Mouse (Mus musculus): Measurements from ENCODE around the gene Gm49027. TPM values are rescaled to one million over a fixed set of nuclear protein-coding genes. Genes with fewer than 3 reads are reported as not detected.

Gene Gm49027
- 0.73 and 0.92 TPM in 2 replicates for polyA plus RNA-seq (2015; fragmentation: Nextera tagmentation; extraction: Ambion mirVana)

DNA sequence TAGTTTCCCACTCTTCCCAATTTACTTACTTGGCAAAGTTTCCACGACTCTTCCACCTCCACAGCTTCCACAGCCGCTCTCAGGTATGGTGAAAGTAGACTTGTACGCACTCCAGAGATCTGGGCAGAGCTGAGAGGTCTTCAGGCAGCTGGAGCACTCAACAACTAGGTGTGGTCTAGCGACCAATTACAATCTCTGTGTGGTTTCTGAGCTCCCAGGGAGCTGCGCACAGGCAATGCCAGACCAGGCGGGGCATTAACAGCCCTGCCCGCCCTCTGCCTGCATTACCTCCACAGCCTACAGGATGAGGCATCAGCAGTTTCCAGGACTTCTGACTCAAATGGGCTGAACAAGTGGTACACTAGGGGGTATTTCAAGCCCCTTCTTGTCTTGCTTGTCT lies at the start of gene Gm49027:
Gene Gm49027 (minus strand): TSS at position 208 of the 400 bp plus-strand sequence.
- H3K4me2 ChIP-seq (ENCODE audit: low read length), result peak within 1 kb of the TSS; percentile 91
- peaks cover 17% of the 10 kb centered on the region for H3K36me3 ChIP-seq (ENCODE audit: control insufficient read depth, insufficient read depth, low read length)
- peak within 1 kb of the TSS; percentile 82 for H3K9ac ChIP-seq (ENCODE audit: low read depth, low read length)
- peaks cover 16% of the 10 kb centered on the region for H3K4me1 ChIP-seq (ENCODE audit: control insufficient read depth, insufficient read depth, low read length)
- 89% methylated on average over 7 of the region's 7 CpGs for WGBS
- peak within 1 kb of the TSS; percentile 61 for H3K27ac ChIP-seq (ENCODE audit: low read length)
- no peaks in the 10 kb centered on the region for H3K9me3 ChIP-seq (replicated peaks; ENCODE audit: control insufficient read depth, low read length, poor library complexity, severe bottlenecking)
- H3K27me3 ChIP-seq (ENCODE audit: control insufficient read depth, insufficient read depth, low read depth, low read length), result no peaks in the 10 kb centered on the region
- H3K4me3 ChIP-seq (ENCODE audit: low read depth, low read length), result peak within 1 kb of the TSS; percentile 93
- no peak for ATAC-seq

DNA sequence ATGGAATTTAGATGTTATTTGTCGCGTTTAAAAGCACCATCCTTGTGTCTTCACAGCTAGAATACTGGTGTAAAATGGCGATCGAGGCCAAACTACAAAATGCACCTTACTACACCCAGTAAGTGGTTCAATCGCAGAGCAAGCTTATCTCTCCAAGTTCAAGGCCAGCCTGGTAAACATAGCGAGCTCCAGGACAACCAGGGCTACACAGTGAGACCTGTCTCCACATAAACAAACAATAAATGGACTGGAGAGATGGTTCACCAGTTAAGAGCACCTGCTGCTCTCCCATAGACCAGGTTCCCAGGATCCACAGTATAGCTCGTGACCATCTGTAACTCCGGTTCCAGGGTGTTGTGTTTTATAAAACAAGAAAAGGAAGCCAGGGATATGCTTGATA lies 48.1 kb upstream of the Gm49027 start:
- ATAC-seq, result 0 out of 2 replicates have a peak, but pooled peaks have one; percentile 4
- Histone ChIP-seq H3K4me1 (ENCODE audit: control insufficient read depth, insufficient read depth, low read length) (peaks cover 10% of the 10 kb centered on the region), H3K9me3 (replicated peaks; ENCODE audit: control insufficient read depth, low read length, poor library complexity, severe bottlenecking) (no peaks in the 10 kb centered on the region), H3K4me3 (ENCODE audit: low read depth, low read length) (peak overlapping the region; percentile 92), H3K27me3 (ENCODE audit: control insufficient read depth, insufficient read depth, low read depth, low read length) (no peaks in the 10 kb centered on the region), H3K27ac (ENCODE audit: low read length) (no peak overlapping the region), H3K9ac (ENCODE audit: low read depth, low read length) (peak overlapping the region; percentile 30; the same call in 1 of the 2 replicates), H3K36me3 (ENCODE audit: control insufficient read depth, insufficient read depth, low read length) (peaks cover 14% of the 10 kb centered on the region; the same call in 1 of the 2 replicates), H3K4me2 (ENCODE audit: low read length) (peak overlapping the region; percentile 49)
- WGBS, result 70% methylated on average over 8 of the region's 8 CpGs

DNA sequence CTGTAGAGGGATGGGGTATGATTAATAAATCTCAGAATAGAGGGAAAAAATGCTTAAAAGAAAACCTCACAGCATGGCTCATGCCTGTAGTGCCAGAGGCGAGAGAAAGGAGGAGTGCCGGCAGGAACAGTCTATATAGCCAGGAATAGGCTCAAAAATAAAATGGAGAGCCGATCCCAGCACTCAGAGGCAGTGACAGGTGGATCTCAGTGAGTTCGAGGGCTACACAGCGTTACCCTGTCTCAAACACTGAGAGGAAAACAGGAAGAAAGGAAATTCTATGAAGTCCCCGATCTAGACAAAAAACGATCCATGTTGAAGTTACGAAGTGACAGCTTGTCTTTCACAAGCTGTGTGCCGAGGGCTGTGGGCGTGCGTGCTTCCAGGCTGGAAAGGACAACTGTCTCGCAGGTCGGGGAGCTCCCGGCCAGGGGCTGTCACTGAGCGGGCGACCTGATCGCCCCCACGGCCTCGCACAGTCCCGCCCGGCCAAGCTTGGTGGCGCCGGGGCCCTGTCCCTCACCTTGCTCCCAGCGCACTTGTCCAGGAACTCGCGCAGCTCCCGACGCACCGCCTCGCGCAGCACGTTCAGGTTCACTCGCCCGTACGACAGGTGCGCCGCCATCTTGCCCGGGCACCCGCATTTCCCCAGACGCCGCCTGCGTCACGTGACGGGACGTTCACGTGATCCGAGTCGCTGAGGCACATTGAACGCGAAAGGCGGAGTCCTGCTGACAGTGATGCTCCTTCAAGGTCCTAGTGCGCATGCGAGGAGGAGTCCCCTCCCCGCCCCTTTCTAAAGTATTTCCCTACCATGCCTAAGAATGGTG lies 47.3 kb upstream of the Gm49027 start, which contains the start of gene Vps33a:
Gene Vps33a (minus strand): TSS at position 682 of the 830 bp plus-strand sequence.
- under 1% methylated on average over 54 of the region's 54 CpGs for WGBS
- H3K4me3 ChIP-seq (ENCODE audit: low read depth, low read length), result peak within 1 kb of the TSS; percentile 92

DNA sequence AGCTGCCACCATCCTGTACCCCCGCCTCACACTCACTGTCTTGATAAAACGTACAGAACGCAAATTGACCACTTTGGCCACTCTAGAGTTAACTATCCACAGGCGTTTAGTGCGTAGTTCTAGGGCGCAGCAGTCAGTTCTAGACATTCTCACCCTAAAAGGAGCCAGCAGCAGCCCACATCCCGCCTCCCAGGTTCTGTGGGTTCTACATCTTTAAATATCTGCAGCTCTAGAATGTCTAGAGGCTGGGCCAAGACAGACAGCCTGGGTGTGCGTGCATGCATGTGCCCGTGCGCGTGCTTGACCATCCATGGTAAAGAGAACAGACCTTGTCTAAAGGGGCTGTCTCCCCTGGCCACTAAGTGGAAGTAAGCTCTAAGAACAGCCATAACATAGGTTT lies 35.8 kb upstream of the Gm49027 start:
- H3K9me3 ChIP-seq (replicated peaks; ENCODE audit: control insufficient read depth, low read length, poor library complexity, severe bottlenecking), result no peaks in the 10 kb centered on the region
- no peak overlapping the region for H3K4me2 ChIP-seq (ENCODE audit: low read length)
- peaks cover 37% of the 10 kb centered on the region for H3K36me3 ChIP-seq (ENCODE audit: control insufficient read depth, insufficient read depth, low read length)
- no peaks in the 10 kb centered on the region for H3K27me3 ChIP-seq (ENCODE audit: control insufficient read depth, insufficient read depth, low read depth, low read length)
- H3K4me1 ChIP-seq (ENCODE audit: control insufficient read depth, insufficient read depth, low read length), result no peaks in the 10 kb centered on the region
- no peak overlapping the region for H3K27ac ChIP-seq (ENCODE audit: low read length)
- H3K4me3 ChIP-seq (ENCODE audit: low read depth, low read length), result no peak overlapping the region
- no peak overlapping the region for H3K9ac ChIP-seq (ENCODE audit: low read depth, low read length)
- 95% methylated on average over 11 of the region's 11 CpGs for WGBS
- ATAC-seq, result no peak

More for the DNA sequence above, 47.3 kb upstream of the Gm49027 start, which contains the start of gene Vps33a:
- Histone ChIP-seq H3K27ac (ENCODE audit: low read length) (peak within 1 kb of the TSS; percentile 86), H3K9ac (ENCODE audit: low read depth, low read length) (peak within 1 kb of the TSS; percentile 90), H3K27me3 (ENCODE audit: control insufficient read depth, insufficient read depth, low read depth, low read length) (no peaks in the 10 kb centered on the region), H3K9me3 (replicated peaks; ENCODE audit: control insufficient read depth, low read length, poor library complexity, severe bottlenecking) (no peaks in the 10 kb centered on the region), H3K36me3 (ENCODE audit: control insufficient read depth, insufficient read depth, low read length) (peaks cover 10% of the 10 kb centered on the region; the same call in 1 of the 2 replicates), H3K4me2 (ENCODE audit: low read length) (peak within 1 kb of the TSS; percentile 84), H3K4me1 (ENCODE audit: control insufficient read depth, insufficient read depth, low read length) (peaks cover 10% of the 10 kb centered on the region)
- peak; percentile 91 for ATAC-seq

DNA sequence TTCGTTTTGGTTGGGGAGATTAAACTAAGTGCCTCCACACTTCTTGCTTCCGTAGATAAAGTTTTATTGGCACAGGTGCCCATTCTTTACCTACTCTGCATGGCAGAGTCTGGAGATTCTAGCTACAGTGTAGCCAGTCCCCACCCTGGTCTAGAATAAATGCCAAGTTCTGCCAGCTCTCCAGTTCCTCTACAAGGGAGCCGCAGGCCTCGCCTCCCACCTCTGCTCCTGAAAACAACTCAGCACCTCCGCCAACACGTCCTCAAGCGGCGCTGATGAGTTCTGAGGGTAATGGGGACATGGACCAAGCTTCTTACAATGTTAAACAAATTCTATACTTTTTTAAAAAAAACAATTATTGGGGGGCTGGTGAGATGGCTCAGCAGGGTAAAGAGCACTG lies 34.3 kb upstream of the Gm49027 start:
- H3K9ac ChIP-seq (ENCODE audit: low read depth, low read length), result no peak overlapping the region
- H3K9me3 ChIP-seq (replicated peaks; ENCODE audit: control insufficient read depth, low read length, poor library complexity, severe bottlenecking), result no peaks in the 10 kb centered on the region
- H3K4me1 ChIP-seq (ENCODE audit: control insufficient read depth, insufficient read depth, low read length), result no peaks in the 10 kb centered on the region
- no peaks in the 10 kb centered on the region for H3K27me3 ChIP-seq (ENCODE audit: control insufficient read depth, insufficient read depth, low read depth, low read length)
- peaks cover 33% of the 10 kb centered on the region for H3K36me3 ChIP-seq (ENCODE audit: control insufficient read depth, insufficient read depth, low read length)
- no peak overlapping the region for H3K4me2 ChIP-seq (ENCODE audit: low read length)
- H3K27ac ChIP-seq (ENCODE audit: low read length), result no peak overlapping the region
- no peak for ATAC-seq
- 95% methylated on average over 8 of the region's 8 CpGs for WGBS
- no peak overlapping the region for H3K4me3 ChIP-seq (ENCODE audit: low read depth, low read length)

DNA sequence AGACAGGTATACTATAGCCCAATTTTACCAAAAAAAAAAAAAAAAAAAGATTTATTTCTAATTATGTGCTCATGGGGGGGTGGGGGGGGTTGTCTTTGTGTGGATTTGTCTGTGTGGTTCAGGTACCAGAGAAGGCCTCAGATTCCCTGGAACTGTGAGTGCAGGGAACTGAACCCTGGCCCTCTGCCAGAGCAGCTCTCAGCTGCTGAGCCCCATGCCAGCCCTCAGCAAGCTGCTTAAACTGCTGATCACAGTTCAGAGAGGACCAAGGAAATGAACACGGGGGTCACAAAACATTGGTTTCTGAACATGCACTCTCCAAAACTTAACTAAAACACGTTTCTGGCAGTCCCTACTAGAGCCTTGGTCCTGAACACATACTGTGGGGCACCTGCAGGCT lies 31.2 kb upstream of the Gm49027 start:
- ATAC-seq, result no peak
- Histone ChIP-seq H3K27ac (ENCODE audit: low read length) (no peak overlapping the region), H3K36me3 (ENCODE audit: control insufficient read depth, insufficient read depth, low read length) (peaks cover 21% of the 10 kb centered on the region), H3K4me1 (ENCODE audit: control insufficient read depth, insufficient read depth, low read length) (no peaks in the 10 kb centered on the region), H3K9me3 (replicated peaks; ENCODE audit: control insufficient read depth, low read length, poor library complexity, severe bottlenecking) (no peaks in the 10 kb centered on the region), H3K4me2 (ENCODE audit: low read length) (no peak overlapping the region), H3K4me3 (ENCODE audit: low read depth, low read length) (no peak overlapping the region), H3K27me3 (ENCODE audit: control insufficient read depth, insufficient read depth, low read depth, low read length) (no peaks in the 10 kb centered on the region), H3K9ac (ENCODE audit: low read depth, low read length) (no peak overlapping the region)
- WGBS, result 61% methylated on average over 2 of the region's 2 CpGs

DNA sequence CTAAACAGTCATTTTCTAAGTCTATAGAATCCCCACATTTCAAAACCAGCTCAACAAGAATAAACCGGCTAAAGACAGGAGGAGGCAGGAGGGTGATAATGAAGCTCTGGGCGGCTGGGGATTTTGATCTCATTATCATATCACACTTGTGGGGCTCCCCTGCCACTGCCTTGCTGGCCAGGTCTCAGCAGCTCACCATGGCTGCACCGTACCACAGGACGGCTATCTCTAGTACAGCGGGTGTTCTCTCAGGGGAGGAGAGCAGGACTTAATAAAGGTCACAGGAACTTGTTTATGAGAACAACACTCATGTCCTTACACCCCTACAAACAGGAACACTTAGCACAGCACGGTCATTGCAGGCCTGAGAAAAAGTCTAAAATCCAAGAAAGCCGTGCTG lies 30.4 kb upstream of the Gm49027 start:
- Histone ChIP-seq H3K27me3 (ENCODE audit: control insufficient read depth, insufficient read depth, low read depth, low read length) (no peaks in the 10 kb centered on the region), H3K4me3 (ENCODE audit: low read depth, low read length) (no peak overlapping the region), H3K27ac (ENCODE audit: low read length) (no peak overlapping the region), H3K9ac (ENCODE audit: low read depth, low read length) (no peak overlapping the region), H3K4me2 (ENCODE audit: low read length) (no peak overlapping the region), H3K9me3 (replicated peaks; ENCODE audit: control insufficient read depth, low read length, poor library complexity, severe bottlenecking) (no peaks in the 10 kb centered on the region), H3K36me3 (ENCODE audit: control insufficient read depth, insufficient read depth, low read length) (peaks cover 21% of the 10 kb centered on the region), H3K4me1 (ENCODE audit: control insufficient read depth, insufficient read depth, low read length) (no peaks in the 10 kb centered on the region)
- ATAC-seq, result no peak
- WGBS, result 91% methylated on average over 7 of the region's 7 CpGs

DNA sequence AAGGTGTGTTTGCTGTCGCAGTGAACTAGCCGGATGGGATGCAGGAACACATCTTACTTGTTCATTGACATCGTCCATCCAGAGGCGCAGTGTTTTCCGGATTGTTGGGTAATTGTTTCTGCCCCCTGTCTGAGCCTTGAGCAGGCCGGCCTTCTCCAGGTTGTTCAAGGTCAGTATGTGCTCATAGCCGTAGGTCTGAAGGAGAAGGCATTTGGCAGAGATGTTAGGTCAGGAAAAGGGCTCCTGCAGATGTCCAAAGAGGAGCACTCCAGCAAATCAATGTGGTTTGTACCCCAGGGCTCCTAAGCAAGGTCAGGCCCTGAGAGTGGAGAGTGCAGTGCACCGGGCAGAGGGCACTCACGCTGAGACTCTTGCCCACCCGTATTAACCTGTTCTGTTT lies 8.5 kb upstream of the Gm49027 start:
- ATAC-seq, result no peak
- 95% methylated on average over 10 of the region's 10 CpGs for WGBS
- Histone ChIP-seq H3K27ac (ENCODE audit: low read length) (no peak overlapping the region), H3K9me3 (replicated peaks; ENCODE audit: control insufficient read depth, low read length, poor library complexity, severe bottlenecking) (no peaks in the 10 kb centered on the region), H3K4me1 (ENCODE audit: control insufficient read depth, insufficient read depth, low read length) (no peaks in the 10 kb centered on the region), H3K9ac (ENCODE audit: low read depth, low read length) (no peak overlapping the region), H3K4me3 (ENCODE audit: low read depth, low read length) (no peak overlapping the region), H3K27me3 (ENCODE audit: control insufficient read depth, insufficient read depth, low read depth, low read length) (no peaks in the 10 kb centered on the region), H3K36me3 (ENCODE audit: control insufficient read depth, insufficient read depth, low read length) (peaks cover 56% of the 10 kb centered on the region), H3K4me2 (ENCODE audit: low read length) (no peak overlapping the region)

DNA sequence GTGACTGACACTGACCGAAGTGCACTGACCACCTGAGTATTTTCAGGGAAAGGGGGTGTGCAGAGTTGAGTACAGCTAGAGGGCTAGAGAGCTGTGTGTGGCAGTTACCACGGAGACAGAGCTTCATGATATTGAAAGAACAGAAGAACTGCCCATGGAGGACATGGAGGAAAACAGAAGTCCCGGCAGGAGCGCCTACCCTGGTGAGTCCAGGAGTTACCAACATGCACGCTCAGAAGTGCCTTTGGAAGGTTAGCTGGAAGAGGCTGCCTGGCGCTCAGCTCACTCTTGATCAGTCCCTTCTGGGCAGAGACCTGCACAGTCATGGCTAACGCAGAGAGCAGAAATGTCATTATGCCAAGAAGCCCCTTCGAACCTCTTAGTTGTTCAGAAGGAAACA lies 4.8 kb upstream of the Gm49027 start:
- H3K4me2 ChIP-seq (ENCODE audit: low read length), result no peak overlapping the region
- no peak overlapping the region for H3K9ac ChIP-seq (ENCODE audit: low read depth, low read length)
- ATAC-seq, result no peak
- H3K36me3 ChIP-seq (ENCODE audit: control insufficient read depth, insufficient read depth, low read length), result peaks cover 47% of the 10 kb centered on the region
- no peaks in the 10 kb centered on the region for H3K27me3 ChIP-seq (ENCODE audit: control insufficient read depth, insufficient read depth, low read depth, low read length)
- H3K27ac ChIP-seq (ENCODE audit: low read length), result no peak overlapping the region
- whole genome bisulfite sequencing, result 90% methylated on average over 8 of the region's 8 CpGs
- no peaks in the 10 kb centered on the region for H3K4me1 ChIP-seq (ENCODE audit: control insufficient read depth, insufficient read depth, low read length)
- H3K4me3 ChIP-seq (ENCODE audit: low read depth, low read length), result no peak overlapping the region
- no peaks in the 10 kb centered on the region for H3K9me3 ChIP-seq (replicated peaks; ENCODE audit: control insufficient read depth, low read length, poor library complexity, severe bottlenecking)

Data from midbrain, embryonic 16.5 days (tissue).